1 mouse cellular context compared by ENCODE assay signal in the genomic region with DNA sequence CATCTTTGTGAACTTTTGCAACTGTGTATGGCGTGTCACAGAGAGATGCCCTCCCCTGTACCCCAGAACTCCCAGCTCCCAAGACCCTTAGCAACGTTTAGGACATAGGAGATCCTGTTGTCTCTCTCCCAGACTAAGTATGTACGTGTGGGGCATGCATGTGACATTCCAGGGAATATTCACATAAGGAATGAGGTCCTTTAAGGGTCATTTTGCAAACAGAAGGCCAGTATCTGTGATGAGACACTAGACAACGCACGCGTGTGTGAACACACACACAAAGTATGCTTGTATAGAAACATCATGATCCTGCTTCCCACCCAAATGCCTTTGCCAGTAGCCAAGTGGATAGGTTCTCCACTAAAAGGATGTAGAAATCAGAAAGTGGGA.
TF ChIP-seq lines count a peak whose summit lies in the region.

No protein-coding gene starts in this region.

TF ChIP-seq in C2C12, 6 proteins besides CTCF, POLR2A, EP300 and RAD21 (continued from another document):
- no peak for TF ChIP-seq USF1 (IDR thresholded peaks at IDR 0.05; ENCODE audit: low read depth)
